Mouse (Mus musculus) fat pad, adult 2 months (tissue): ENCODE data around the gene Itga3.

Experiments used
- DNase-seq: peaks from one replicate; pipeline ENCODE4 v3.0.0-alpha.2; 2011; ENCODE audit warnings: low read depth, low spot score; ENCODE audit errors: extremely low read depth

Gene Itga3

GRCm38 (mm10) chr11:95096608-95097373 is 20.2 kb upstream of the Itga3 start:
- no peak for DNase-seq

- DNase-seq: no peak
Observed at GRCm38 (mm10) chr11:95095596-95095995, 19.0 kb upstream of the Itga3 start.

DNA sequence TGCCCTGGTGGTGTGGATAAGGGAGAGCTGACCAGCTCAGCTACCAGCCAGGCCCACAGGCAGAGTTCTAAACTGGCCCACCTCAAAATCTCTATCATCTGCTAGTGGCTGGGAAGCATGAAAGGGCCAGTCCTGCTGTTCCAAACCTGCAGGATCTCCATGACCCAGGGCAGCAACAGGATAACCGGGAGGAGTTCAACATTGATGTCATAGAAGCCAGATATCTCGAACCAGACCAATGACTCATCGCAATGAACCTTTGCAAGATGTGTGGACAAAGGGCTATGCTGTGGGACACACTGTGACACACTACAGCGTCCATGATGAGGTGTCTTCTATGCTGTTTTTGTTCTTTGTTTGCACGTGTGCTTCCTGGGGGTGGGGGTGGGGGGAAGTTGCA is 16.5 kb upstream of the Itga3 start:
- no peak for DNase-seq

GRCm38 (mm10) chr11:95088857-95089779 is 12.5 kb upstream of the Itga3 start:
- DNase-seq: no peak

DNA sequence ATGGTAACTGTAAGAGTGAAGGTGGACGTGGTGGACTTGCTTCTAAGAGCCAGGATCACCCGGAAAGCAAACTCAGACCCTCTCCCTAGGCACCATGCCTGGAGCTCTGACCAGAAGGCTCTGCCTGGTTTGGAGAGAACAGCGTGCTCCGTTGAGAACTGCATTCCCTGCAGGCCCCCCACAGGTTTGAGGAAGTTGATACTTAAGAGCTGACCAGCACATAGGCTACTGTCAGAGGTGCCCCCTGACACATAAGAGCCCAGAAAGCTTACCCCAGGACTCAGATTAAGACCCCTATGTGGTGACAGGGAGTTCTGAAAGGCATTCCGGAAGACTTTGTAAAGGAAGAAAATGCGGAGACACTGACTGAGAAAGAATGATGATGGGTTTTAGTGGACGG is 11.7 kb upstream of the Itga3 start:
- DNase-seq: no peak

- DNase-seq: no peak
Observed at GRCm38 (mm10) chr11:95087301-95088228, 11.0 kb upstream of the Itga3 start.

- no peak for DNase-seq
Observed at GRCm38 (mm10) chr11:95086229-95086628, 9.6 kb upstream of the Itga3 start.

GRCm38 (mm10) chr11:95085710-95086109 is 9.1 kb upstream of the Itga3 start:
- DNase-seq: no peak

GRCm38 (mm10) chr11:95084811-95085382 is 8.3 kb upstream of the Itga3 start:
- no peak for DNase-seq

GRCm38 (mm10) chr11:95084175-95084574 is 7.6 kb upstream of the Itga3 start:
- no peak for DNase-seq

- DNase-seq: no peak
Observed at GRCm38 (mm10) chr11:95082896-95083295, 6.3 kb upstream of the Itga3 start.

DNA sequence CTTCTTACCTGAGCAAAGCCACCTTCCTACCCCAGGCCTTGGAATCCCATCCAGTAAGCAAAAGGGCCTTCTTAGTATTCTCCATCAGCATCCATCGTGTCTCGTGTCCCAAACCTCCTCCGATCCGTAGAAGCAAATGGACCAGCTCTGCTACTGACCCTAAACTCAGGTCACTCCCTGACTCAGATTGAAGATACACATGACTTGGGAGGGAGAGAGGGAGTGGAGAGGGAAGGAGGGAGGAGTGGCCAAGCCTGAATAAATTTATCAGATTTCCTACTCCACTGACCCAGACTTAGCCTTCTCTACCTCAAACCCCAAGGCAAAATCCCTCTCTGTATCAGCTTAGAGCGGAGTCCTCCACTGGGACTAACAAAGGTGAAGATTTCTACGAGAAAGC is 4.2 kb upstream of the Itga3 start:
- DNase-seq: no peak

GRCm38 (mm10) chr11:95079256-95079875 is 2.8 kb upstream of the Itga3 start:
- no peak for DNase-seq

- DNase-seq: no peak
Observed at GRCm38 (mm10) chr11:95077956-95078355, 1.4 kb upstream of the Itga3 start.

GRCm38 (mm10) chr11:95076041-95076535 is 513 bp downstream of the Itga3 start:
- DNase-seq: no peak

GRCm38 (mm10) chr11:95075197-95076040 is 1.2 kb downstream of the Itga3 start:
- no peak for DNase-seq

DNA sequence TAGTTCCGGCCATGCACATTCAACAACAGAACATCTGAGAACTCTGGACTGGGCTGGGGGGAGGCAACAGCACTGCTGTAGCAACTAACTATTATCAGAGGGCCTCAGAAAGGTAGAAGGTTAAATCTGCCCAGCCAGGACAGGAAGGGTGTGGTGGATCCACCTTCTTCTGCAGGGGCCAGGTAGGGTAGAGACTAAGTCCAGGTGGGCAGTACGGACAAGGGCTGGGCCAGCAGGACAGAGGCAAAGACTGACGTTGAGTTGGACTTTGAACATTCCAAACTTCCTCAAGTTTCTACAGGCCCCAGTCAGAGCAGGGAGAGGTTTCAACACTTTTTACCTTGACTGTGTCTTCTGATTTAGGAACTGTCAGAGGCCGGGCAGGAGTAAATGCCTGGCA is 1.9 kb downstream of the Itga3 start:
- DNase-seq: no peak

DNA sequence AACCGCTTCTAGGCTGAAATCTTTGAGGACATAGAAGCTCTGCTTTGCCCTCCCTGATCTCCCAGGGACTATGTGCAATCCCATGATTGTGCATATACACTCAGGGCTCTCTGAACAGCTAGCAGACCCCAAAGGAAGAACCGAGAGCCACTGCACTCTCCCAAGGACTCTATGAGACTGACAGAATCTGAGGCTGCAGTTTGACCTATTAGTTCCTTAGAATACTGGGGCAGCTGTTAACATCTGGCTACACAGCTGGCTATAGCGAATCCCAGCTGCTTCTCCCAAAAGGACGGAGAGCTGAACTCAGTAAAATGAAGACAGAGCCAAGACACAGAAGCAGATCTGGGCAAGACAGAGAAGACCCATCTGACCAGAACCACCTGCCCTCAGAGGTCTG is 2.8 kb downstream of the Itga3 start:
- no peak for DNase-seq

DNA sequence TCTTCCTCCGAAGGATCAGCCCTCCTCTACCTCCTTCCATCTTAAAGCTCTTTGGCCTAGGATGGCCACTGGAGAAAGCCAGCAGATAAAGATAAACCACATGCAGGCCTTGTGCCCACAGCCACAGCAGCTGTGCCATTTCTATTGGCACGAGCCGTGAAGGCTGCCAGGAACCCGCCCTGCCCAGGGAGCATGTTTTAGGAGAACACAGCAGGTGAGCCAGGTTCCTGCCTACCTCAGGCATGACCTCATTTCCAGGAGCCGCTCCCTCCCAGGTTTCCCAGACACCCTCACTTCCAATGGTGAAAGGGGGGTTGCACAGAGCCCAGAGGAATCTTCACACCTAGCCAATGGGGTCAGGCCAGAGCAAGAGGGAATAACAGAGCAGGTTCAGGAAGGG is 3.8 kb downstream of the Itga3 start:
- DNase-seq: no peak
